Mouse (Mus musculus) embryonic facial prominence, embryonic 13.5 days (tissue): ENCODE results near the gene Ndufs4. TPM values are rescaled to one million over a fixed set of nuclear protein-coding genes. Genes with fewer than 3 reads are reported as not detected.

ENCODE experiments used
- ATAC-seq: fragments of 200-750 bp; cut with Nextera tagmentation; 2 replicates; pipeline ENCODE4 v1.8.0; 2017; ENCODE audit warnings: low read depth; ENCODE audit not compliant: insufficient number of reproducible peaks, insufficient read depth, low FRiP score, low TSS enrichment
- H3K27ac ChIP-seq: fragments of 300-500 bp; sonication (generic); 2 replicates; pipeline ENCODE4 v1.5.1; 2015; ENCODE audit warnings: moderate library complexity, mild to moderate bottlenecking, inconsistent platforms
- H3K27me3 ChIP-seq: fragments of 300-500 bp; sonication (generic); 2 replicates; pipeline ENCODE4 v1.6.1; 2015; ENCODE audit warnings: mild to moderate bottlenecking, inconsistent platforms
- H3K36me3 ChIP-seq: fragments of 300-500 bp; sonication (generic); 2 replicates; pipeline ENCODE4 v1.6.1; 2015; ENCODE audit warnings: mild to moderate bottlenecking, inconsistent platforms
- H3K4me1 ChIP-seq: fragments of 300-500 bp; sonication (generic); 2 replicates; pipeline ENCODE4 v1.6.1; 2015; ENCODE audit warnings: inconsistent platforms
- H3K4me2 ChIP-seq: fragments of 300-500 bp; sonication (generic); 2 replicates; pipeline ENCODE4 v1.6.1; 2015; ENCODE audit warnings: moderate library complexity, mild to moderate bottlenecking, inconsistent platforms
- H3K4me3 ChIP-seq: fragments of 300-500 bp; sonication (generic); 2 replicates; pipeline ENCODE4 v1.5.1; 2015; ENCODE audit warnings: mild to moderate bottlenecking, inconsistent platforms
- H3K9ac ChIP-seq: fragments of 300-500 bp; sonication (generic); 2 replicates; pipeline ENCODE4 v1.6.1; 2015; ENCODE audit warnings: mild to moderate bottlenecking, inconsistent platforms
- H3K9me3 ChIP-seq: fragments of 300-500 bp; sonication (generic); 2 replicates; pipeline ENCODE4 v1.6.1; 2016; ENCODE audit warnings: inconsistent platforms
- WGBS: fragments of 180-500 bp; shearing (Covaris S2); methylation state at CpG from one replicate; pipeline ENCODE4 v1.1.7; 2015; ENCODE audit warnings: mixed read lengths; 5-methylcytosine and 5-hydroxymethylcytosine counted together
- polyA plus RNA-seq: library from polyadenylated mRNA; unstranded; fragments of >200 nt; fragmentation: Nextera tagmentation; extraction: Ambion mirVana; gene quantifications from 2 replicates; pipeline ENCODE4 v1.2.1, GENCODE M21; 2015

The Ndufs4 gene
- 296 and 304 TPM in 2 replicates for polyA plus RNA-seq

GRCm38 (mm10) chr13:114388211-114388965, at the start of gene Ndufs4:
Ndufs4 (minus strand) TSS chr13:114388258.
- 30% methylated on average over 13 of the region's 13 CpGs for WGBS

DNA sequence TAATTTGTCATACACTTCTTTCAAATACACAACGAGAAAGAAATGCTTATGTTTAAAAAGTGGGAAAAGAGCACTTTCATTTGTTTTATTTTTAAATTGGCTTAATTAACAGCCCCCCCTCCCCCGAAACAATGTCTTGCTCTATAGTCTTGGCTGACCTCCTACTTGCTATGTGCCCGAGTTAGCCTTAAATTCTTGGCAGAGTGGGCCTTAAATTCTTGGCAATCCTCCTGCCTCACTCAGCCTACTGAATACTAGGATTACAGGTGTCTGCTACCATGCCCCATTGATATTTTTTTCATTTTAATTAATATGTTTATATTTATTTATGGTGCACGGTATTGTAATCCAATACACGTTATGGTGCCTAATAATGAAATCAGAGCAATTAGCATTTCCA, 44.4 kb upstream of the Ndufs4 start:
- H3K9me3 ChIP-seq = no peaks in the 10 kb centered on the region
- H3K9ac ChIP-seq = no peak overlapping the region
- no peaks in the 10 kb centered on the region for H3K36me3 ChIP-seq
- H3K27ac ChIP-seq = no peak overlapping the region
- no peak overlapping the region for H3K4me3 ChIP-seq
- no peaks in the 10 kb centered on the region for H3K4me1 ChIP-seq
- no peak overlapping the region for H3K4me2 ChIP-seq
- 81% methylated on average over 5 of the region's 5 CpGs for WGBS
- ATAC-seq = no peak
- no peaks in the 10 kb centered on the region for H3K27me3 ChIP-seq

More at GRCm38 (mm10) chr13:114388211-114388965, at the start of gene Ndufs4:
- Histone ChIP-seq H3K4me3 (peak within 1 kb of the TSS; percentile 92), H3K4me2 (peak within 1 kb of the TSS; percentile 76), H3K27ac (peak within 1 kb of the TSS; percentile 87), H3K4me1 (peaks cover 5% of the 10 kb centered on the region; the same call in 1 of the 2 replicates), H3K27me3 (no peaks in the 10 kb centered on the region), H3K9me3 (no peaks in the 10 kb centered on the region), H3K36me3 (no peaks in the 10 kb centered on the region), H3K9ac (peak within 1 kb of the TSS; percentile 89)
- ATAC-seq = no peak

- Histone ChIP-seq H3K9me3 (0 out of 2 replicates have a peak, but pooled peaks cover 2% of the 10 kb centered on the region), H3K9ac (no peak overlapping the region), H3K36me3 (no peaks in the 10 kb centered on the region), H3K4me2 (no peak overlapping the region), H3K4me1 (no peaks in the 10 kb centered on the region), H3K27me3 (no peaks in the 10 kb centered on the region), H3K27ac (no peak overlapping the region), H3K4me3 (no peak overlapping the region)
- 94% methylated on average over 5 of the region's 5 CpGs for WGBS
- no peak for ATAC-seq
Measured at GRCm38 (mm10) chr13:114425230-114425629, 37.2 kb upstream of the Ndufs4 start.

- no peak overlapping the region for H3K4me2 ChIP-seq
- no peak overlapping the region for H3K4me3 ChIP-seq
- 0 out of 2 replicates have a peak, but pooled peaks cover 2% of the 10 kb centered on the region for H3K9me3 ChIP-seq
- no peaks in the 10 kb centered on the region for H3K27me3 ChIP-seq
- WGBS = 54% methylated on average over 8 of the region's 8 CpGs
- H3K9ac ChIP-seq = no peak overlapping the region
- H3K27ac ChIP-seq = no peak overlapping the region
- H3K4me1 ChIP-seq = no peaks in the 10 kb centered on the region
- no peak for ATAC-seq
- no peaks in the 10 kb centered on the region for H3K36me3 ChIP-seq
Measured at GRCm38 (mm10) chr13:114420235-114420634, 32.2 kb upstream of the Ndufs4 start.

DNA sequence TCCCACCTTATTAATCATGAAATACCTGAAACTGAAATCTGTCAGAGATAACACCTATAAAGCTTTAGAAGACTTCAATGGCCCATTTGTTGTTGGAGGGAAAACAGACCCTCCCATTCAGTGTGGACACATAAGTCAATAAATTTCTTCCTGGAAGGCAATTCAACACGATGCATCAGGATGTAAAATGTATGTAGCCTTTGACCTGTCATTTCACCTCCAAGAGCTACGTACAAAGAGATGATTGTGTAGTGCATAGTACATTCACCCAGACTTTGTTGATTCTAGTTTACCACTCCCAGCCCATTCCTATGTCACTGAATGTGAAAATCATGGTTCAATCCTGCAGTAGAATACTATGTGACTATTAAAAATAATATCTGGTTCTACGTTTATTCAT, 31.3 kb upstream of the Ndufs4 start:
- no peak overlapping the region for H3K4me3 ChIP-seq
- ATAC-seq = no peak

DNA sequence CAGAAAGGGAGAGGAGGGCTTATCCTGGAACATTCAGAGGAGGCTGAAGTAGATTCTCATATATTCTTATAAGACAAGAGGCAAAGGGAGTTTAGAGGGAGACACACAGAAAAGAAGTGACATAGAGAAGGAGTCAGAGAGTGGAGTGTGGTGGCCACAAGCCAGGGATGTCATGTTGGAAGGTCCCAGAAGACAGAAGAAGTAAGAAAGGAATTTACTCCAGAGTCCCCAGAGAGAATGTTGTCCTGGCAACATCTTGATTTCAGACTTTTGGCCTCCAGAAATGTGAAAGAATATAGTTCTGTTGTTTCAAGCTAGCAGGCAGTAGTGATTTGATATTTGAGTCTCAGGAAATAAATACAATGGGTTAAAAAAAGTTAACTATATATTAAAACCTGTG, 24.3 kb upstream of the Ndufs4 start:
- Histone ChIP-seq H3K27ac (no peak overlapping the region), H3K4me3 (no peak overlapping the region), H3K36me3 (no peaks in the 10 kb centered on the region), H3K9me3 (no peaks in the 10 kb centered on the region), H3K9ac (no peak overlapping the region), H3K4me2 (no peak overlapping the region), H3K27me3 (no peaks in the 10 kb centered on the region), H3K4me1 (no peaks in the 10 kb centered on the region)
- ATAC-seq = no peak

More for the DNA sequence above, 31.3 kb upstream of the Ndufs4 start:
- Histone ChIP-seq H3K4me1 (no peaks in the 10 kb centered on the region), H3K27ac (no peak overlapping the region), H3K36me3 (no peaks in the 10 kb centered on the region), H3K9ac (no peak overlapping the region), H3K27me3 (no peaks in the 10 kb centered on the region), H3K9me3 (0 out of 2 replicates have a peak, but pooled peaks cover 2% of the 10 kb centered on the region), H3K4me2 (no peak overlapping the region)
- WGBS = 53% methylated on average over 3 of the region's 3 CpGs

DNA sequence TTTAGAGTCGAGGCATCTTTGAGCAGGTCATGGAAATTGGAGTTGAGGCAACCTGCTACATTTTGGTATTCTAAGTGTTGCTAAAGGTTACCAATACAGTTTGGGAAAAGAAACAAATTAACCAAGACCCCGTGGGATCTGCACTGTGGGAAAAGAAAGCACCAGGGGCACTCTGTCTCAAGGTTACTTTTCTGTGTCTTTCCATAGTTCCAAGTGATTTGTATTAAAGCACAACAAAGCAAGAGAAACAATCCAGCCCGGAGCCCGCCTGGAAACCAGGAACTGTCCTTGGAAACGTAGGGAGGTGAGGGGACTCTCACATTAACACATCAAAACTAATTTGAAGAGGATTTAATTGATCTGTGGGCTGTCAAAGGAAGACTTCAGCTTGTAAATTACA, 18.8 kb upstream of the Ndufs4 start:
- ATAC-seq = no peak
- Histone ChIP-seq H3K4me1 (peaks cover 5% of the 10 kb centered on the region; the same call in 1 of the 2 replicates), H3K27ac (no peak overlapping the region), H3K36me3 (no peaks in the 10 kb centered on the region), H3K9ac (no peak overlapping the region), H3K4me3 (no peak overlapping the region), H3K4me2 (no peak overlapping the region), H3K27me3 (no peaks in the 10 kb centered on the region), H3K9me3 (no peaks in the 10 kb centered on the region)
- WGBS = 16% methylated on average over 5 of the region's 5 CpGs

DNA sequence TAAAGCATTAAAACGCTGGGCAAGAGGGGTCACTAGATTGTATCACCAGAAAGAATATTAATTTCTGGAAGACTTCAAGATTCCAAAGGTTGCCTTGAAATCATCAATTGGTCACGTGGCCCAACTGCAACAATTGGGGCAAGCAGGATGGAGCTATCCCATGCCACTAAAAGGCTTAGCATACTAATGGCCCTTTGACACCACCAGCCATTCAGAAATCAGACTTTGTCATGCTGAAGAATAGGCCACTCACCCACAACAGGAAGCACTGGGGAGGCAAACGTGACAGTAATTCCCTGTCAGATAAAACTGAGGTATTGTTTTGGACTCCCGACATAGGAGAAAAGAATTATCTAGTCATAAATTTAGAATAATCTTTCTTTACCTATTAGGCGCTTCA, 18.4 kb upstream of the Ndufs4 start:
- Histone ChIP-seq H3K4me2 (no peak overlapping the region), H3K9me3 (no peaks in the 10 kb centered on the region), H3K27me3 (no peaks in the 10 kb centered on the region), H3K36me3 (no peaks in the 10 kb centered on the region), H3K4me1 (peaks cover 5% of the 10 kb centered on the region; the same call in 1 of the 2 replicates), H3K27ac (no peak overlapping the region), H3K9ac (no peak overlapping the region), H3K4me3 (no peak overlapping the region)
- 14% methylated on average over 5 of the region's 5 CpGs for WGBS
- ATAC-seq = no peak

DNA sequence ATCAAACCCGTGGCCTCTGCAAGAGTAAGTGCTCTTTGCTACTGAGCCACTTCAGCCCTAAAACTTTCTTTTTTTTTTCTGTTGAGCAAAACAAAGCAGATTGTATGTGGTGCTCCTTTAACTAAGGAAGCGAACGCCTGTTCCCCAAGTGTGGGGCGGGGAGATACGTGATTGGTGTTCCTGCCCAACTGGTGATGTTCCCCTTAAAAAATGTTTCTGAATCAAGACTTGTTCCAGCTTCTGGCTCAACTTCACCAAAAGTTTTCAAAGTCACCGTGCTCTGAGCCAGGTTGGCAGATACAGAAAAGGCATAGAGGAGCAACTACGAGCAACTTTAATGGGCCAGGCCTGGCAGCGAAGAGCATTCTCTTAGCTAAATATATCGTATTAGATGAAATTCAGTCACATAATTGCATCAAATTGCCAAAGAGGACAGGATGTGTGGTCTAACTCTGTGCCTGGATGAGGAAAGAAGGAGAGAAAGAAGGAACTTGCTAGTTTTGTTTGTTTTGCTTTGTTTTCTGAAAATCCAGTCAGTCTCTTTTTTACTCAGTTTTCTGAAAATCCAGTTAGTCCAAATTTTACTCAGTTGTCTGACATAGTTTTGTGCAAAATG, 17.1 kb upstream of the Ndufs4 start:
- WGBS = 77% methylated on average over 9 of the region's 9 CpGs
- Histone ChIP-seq H3K27me3 (no peaks in the 10 kb centered on the region), H3K4me2 (no peak overlapping the region), H3K27ac (no peak overlapping the region), H3K4me1 (peaks cover 5% of the 10 kb centered on the region; the same call in 1 of the 2 replicates), H3K9me3 (no peaks in the 10 kb centered on the region), H3K4me3 (no peak overlapping the region), H3K36me3 (no peaks in the 10 kb centered on the region), H3K9ac (no peak overlapping the region)
- no peak for ATAC-seq

DNA sequence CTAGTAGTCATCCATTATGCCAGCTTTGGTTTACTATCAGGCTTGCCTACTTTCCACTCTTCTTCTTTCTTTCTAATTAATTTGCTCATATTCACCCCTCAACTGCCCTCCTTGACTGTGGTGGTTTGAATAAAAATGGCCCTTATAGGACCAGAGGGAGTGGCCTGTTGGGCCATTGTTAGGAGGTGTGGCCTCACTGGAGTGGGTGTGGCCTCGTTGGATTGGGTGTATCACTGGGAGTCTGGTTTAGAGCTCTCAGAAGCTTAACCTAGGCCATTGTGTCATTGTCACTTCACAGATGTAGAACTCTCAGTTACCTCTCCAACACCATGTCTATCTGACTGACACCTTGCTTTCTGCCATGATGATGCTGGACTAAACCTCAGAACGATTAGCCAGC, 10.8 kb upstream of the Ndufs4 start:
- Histone ChIP-seq H3K4me2 (no peak overlapping the region), H3K36me3 (no peaks in the 10 kb centered on the region), H3K9me3 (no peaks in the 10 kb centered on the region), H3K4me1 (no peaks in the 10 kb centered on the region), H3K27ac (no peak overlapping the region), H3K4me3 (no peak overlapping the region), H3K27me3 (no peaks in the 10 kb centered on the region), H3K9ac (no peak overlapping the region)
- 74% methylated on average over 2 of the region's 2 CpGs for WGBS
- ATAC-seq = no peak

GRCm38 (mm10) chr13:114397281-114397680, 9.2 kb upstream of the Ndufs4 start:
- no peak overlapping the region for H3K9ac ChIP-seq
- no peaks in the 10 kb centered on the region for H3K4me1 ChIP-seq
- H3K27ac ChIP-seq = no peak overlapping the region
- H3K4me2 ChIP-seq = no peak overlapping the region
- H3K27me3 ChIP-seq = no peaks in the 10 kb centered on the region
- no peak overlapping the region for H3K4me3 ChIP-seq
- no peak for ATAC-seq
- 73% methylated on average over 9 of the region's 9 CpGs for WGBS
- H3K9me3 ChIP-seq = no peaks in the 10 kb centered on the region
- H3K36me3 ChIP-seq = no peaks in the 10 kb centered on the region

- no peak for ATAC-seq
- Histone ChIP-seq H3K9ac (no peak overlapping the region), H3K4me2 (no peak overlapping the region), H3K27me3 (no peaks in the 10 kb centered on the region), H3K36me3 (no peaks in the 10 kb centered on the region), H3K4me1 (no peaks in the 10 kb centered on the region), H3K27ac (no peak overlapping the region), H3K9me3 (no peaks in the 10 kb centered on the region), H3K4me3 (no peak overlapping the region)
- WGBS = 72% methylated on average over 10 of the region's 10 CpGs
Measured at GRCm38 (mm10) chr13:114396863-114397262, 8.8 kb upstream of the Ndufs4 start.
